Mouse (Mus musculus): ENCODE measurements around the gene Dpy19l3. TPM values are rescaled to one million over a fixed set of nuclear protein-coding genes. Genes with fewer than 3 reads are reported as not detected.

Dpy19l3 gene
- polyA plus RNA-seq, 1 experiment from 2014 or later, result 40.8 TPM

DNA sequence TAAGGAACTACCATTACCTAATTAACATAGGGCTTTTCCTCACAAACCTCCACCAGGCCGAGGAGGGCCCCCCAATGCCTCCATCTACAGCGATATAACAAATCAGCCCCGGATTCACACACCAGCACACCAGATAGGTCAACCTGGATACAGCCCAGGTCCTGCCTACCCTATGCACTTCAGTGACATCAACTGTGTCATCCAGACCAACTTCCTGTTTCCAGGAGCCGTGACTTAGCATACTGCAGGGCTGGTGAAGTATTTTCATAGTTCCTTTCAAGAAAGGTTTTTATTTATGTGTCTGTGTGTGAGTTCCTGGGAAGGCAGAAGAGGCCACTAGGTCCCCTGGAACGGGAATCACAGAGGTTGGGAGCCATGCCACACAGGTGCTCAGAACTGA is 43.9 kb downstream of the Dpy19l3 start:
- Histone ChIP-seq H3K27ac (no peak overlapping the region), H3K4me1 (no peaks in the 10 kb centered on the region), H3K9me3 (replicated peaks) (no peaks in the 10 kb centered on the region), H3K9ac (no peak overlapping the region), H3K27me3 (no peaks in the 10 kb centered on the region), H3K4me2 (replicated peaks) (no peak overlapping the region), H3K4me3 (no peak overlapping the region), H3K36me3 (peaks cover 68% of the 10 kb centered on the region)
- WGBS, result 94% methylated on average over 5 of the region's 5 CpGs
- no peak for ATAC-seq (ENCODE audit: low FRiP score)

DNA sequence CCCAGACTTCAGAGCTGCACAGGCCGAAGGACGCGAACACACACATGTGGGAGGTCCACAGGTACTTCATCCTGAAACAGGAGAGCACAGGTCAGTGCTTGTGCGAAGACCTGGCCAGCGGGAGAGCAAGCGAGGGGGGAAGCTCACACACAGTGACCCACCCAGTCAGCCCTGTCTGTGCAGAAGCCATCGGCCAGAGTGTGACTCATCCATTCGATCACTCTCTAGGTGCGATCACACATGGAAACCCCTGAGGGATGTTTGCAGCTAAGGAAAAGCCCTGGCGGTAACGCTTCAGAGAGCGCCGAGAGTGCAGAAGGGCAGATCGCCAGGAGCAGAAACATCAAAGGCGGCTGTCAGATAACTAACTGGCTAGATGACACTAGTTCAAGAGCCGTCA is 46.2 kb downstream of the Dpy19l3 start:
- H3K4me2 ChIP-seq (replicated peaks), result no peak overlapping the region
- H3K36me3 ChIP-seq, result peaks cover 61% of the 10 kb centered on the region
- no peak overlapping the region for H3K4me3 ChIP-seq
- H3K9ac ChIP-seq, result no peak overlapping the region
- H3K4me1 ChIP-seq, result no peaks in the 10 kb centered on the region
- H3K27me3 ChIP-seq, result no peaks in the 10 kb centered on the region
- ATAC-seq (ENCODE audit: low FRiP score), result no peak
- H3K27ac ChIP-seq, result no peak overlapping the region
- 90% methylated on average over 16 of the region's 16 CpGs for WGBS
- H3K9me3 ChIP-seq (replicated peaks), result no peaks in the 10 kb centered on the region

DNA sequence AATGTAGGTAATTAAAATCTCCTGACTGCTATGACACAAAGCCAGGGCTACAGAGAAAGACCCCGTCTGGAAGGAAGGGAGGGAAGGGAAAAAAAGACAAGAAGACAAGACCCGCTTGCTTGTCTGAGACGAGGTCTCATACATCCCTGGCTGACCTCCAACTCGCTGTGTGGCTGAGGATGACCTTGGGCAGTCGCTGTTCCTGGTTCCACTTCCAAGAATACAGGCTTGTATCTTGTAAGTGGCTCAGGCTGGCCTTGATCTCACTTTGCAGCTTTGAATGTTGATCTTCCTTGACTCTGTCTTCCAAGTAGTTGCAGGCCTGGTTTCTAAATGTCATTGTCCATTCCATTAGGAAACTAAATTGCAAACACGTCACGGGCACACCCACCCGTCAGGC is 55.2 kb downstream of the Dpy19l3 start:
- Histone ChIP-seq H3K4me1 (no peaks in the 10 kb centered on the region), H3K9ac (no peak overlapping the region), H3K4me3 (no peak overlapping the region), H3K27ac (no peak overlapping the region), H3K27me3 (no peaks in the 10 kb centered on the region), H3K36me3 (peaks cover 55% of the 10 kb centered on the region), H3K9me3 (replicated peaks) (no peaks in the 10 kb centered on the region; the same call in 1 of the 2 replicates), H3K4me2 (replicated peaks) (no peak overlapping the region)
- no peak for ATAC-seq (ENCODE audit: low FRiP score)
- 91% methylated on average over 8 of the region's 8 CpGs for WGBS

DNA sequence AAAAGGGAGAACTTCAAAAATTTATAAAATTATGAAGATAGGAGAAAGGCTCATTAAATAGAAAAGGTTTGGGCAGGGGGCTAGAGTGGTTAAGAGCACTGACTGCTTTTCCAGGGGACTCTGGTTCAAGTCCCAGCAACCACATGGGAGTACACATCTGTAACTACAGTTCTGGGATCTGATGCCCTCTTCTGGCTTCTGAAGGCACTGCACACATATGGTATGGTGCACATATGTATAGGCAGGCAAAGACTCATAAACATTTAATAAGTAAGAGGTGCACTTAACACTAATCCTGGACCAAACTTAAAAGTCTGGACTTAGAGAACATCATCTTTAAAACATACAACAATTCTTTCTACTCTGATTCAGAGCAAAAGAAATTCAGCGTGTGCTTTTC is 56.2 kb downstream of the Dpy19l3 start:
- H3K4me1 ChIP-seq, result no peaks in the 10 kb centered on the region
- no peak overlapping the region for H3K27ac ChIP-seq
- 95% methylated on average over 1 of the region's 1 CpGs for WGBS
- peaks cover 46% of the 10 kb centered on the region for H3K36me3 ChIP-seq
- no peak overlapping the region for H3K4me3 ChIP-seq
- H3K9ac ChIP-seq, result no peak overlapping the region
- no peak for ATAC-seq (ENCODE audit: low FRiP score)
- no peaks in the 10 kb centered on the region; the same call in 1 of the 2 replicates for H3K9me3 ChIP-seq (replicated peaks)
- H3K4me2 ChIP-seq (replicated peaks), result no peak overlapping the region
- no peaks in the 10 kb centered on the region for H3K27me3 ChIP-seq

DNA sequence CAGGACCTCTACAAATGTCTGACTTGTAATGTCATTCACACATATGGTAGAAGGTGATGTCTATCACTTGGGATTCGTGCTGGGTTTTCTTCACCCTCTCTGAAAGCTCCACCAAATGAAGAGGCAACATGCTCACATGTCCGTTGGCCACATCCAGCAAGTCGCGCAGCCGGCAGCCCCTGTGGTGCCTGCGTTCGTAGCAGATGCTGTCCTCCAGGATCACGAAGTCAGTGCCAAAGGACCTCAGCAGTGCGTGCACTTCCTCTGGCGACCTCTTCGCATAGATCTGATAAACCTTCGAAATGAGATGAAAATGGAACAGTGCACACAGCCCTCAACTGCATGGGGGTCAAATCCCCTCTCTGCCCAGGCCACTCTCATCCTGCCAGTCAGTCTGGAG is 61.6 kb downstream of the Dpy19l3 start:
- 92% methylated on average over 12 of the region's 12 CpGs for WGBS
- ATAC-seq (ENCODE audit: low FRiP score), result no peak
- H3K36me3 ChIP-seq, result peaks cover 30% of the 10 kb centered on the region
- no peaks in the 10 kb centered on the region for H3K9me3 ChIP-seq (replicated peaks)
- H3K4me1 ChIP-seq, result peaks cover 4% of the 10 kb centered on the region
- no peaks in the 10 kb centered on the region for H3K27me3 ChIP-seq
- no peak overlapping the region for H3K4me2 ChIP-seq (replicated peaks)
- no peak overlapping the region for H3K27ac ChIP-seq
- no peak overlapping the region for H3K9ac ChIP-seq
- H3K4me3 ChIP-seq, result no peak overlapping the region

DNA sequence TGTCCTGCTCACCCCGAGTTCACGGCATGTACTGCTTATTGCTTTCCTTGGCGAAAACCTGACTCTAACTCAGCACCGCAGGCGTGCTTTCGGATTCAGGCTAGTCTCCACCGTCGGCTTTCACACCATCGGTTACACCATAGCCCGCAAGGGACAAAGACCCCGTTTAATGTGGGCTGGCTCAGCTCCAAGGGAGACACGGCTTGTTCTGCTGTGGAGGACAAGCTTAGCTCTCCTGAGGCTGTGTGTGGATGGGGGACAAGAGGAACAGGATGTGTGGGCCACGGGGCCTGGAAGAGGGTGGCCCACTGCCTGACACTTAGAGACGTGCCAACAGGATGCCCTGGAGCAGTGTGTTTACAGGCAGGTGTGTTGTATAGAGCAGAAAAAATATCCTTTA is 62.1 kb downstream of the Dpy19l3 start:
- ATAC-seq (ENCODE audit: low FRiP score), result 0 out of 2 replicates have a peak, but pooled peaks have one; percentile 42
- 79% methylated on average over 14 of the region's 14 CpGs for WGBS

DNA sequence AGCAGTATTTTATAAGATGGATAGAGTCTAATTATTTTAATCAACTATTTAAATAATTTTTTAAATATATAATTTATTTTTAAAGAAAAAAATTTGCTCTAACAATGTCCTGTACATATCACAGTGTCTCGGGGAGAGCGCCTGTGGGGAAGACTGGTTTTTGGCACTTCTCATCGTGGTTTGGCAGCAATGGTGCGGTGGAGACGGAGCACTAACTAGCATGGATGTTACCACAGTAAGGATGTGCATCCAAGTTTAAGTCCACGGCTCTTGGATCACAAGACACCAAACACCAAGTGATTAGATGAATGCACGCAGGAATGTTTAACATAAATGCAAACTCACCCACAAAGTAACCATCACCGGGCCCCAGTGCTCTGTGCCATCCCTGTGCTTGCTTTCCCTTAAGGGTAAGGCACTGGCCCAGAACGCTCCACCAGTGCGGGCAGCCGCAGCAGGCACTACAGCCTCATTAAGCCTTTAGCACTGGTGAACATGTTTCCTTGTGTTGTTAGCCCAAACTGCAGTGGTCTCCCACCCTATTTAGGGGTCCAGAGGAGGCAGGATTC is 65.4 kb downstream of the Dpy19l3 start:
- Histone ChIP-seq H3K4me1 (peaks cover 20% of the 10 kb centered on the region), H3K27me3 (no peaks in the 10 kb centered on the region), H3K9me3 (replicated peaks) (no peaks in the 10 kb centered on the region), H3K4me3 (no peak overlapping the region), H3K36me3 (peaks cover 8% of the 10 kb centered on the region), H3K4me2 (replicated peaks) (no peak overlapping the region), H3K9ac (no peak overlapping the region), H3K27ac (no peak overlapping the region)
- ATAC-seq (ENCODE audit: low FRiP score), result no peak
- WGBS, result 89% methylated on average over 11 of the region's 11 CpGs

More for the DNA sequence above, 62.1 kb downstream of the Dpy19l3 start:
- Histone ChIP-seq H3K4me3 (no peak overlapping the region), H3K9me3 (replicated peaks) (no peaks in the 10 kb centered on the region), H3K36me3 (peaks cover 30% of the 10 kb centered on the region), H3K4me2 (replicated peaks) (no peak overlapping the region), H3K9ac (no peak overlapping the region), H3K27me3 (no peaks in the 10 kb centered on the region), H3K4me1 (peaks cover 9% of the 10 kb centered on the region), H3K27ac (no peak overlapping the region)

DNA sequence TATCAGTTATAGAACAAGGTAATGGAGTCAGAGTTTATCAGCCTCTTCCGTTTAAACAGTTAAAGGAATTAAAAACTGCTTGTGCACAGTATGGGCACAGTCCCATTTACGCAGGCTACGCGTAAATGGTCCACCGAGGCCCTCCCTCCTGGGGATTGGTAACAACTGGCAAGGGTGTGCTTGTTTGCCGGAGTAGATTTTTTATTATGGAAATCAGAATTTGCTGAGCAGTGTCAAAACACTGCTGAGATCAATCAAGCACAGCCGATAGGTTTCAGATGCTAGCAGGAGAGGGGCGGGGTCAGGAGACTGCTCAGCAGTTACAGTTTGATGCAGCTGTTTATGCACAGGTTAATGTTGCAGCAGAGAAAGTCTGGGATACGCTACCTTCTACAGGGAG is 66.0 kb downstream of the Dpy19l3 start:
- WGBS, result 47% methylated on average over 9 of the region's 9 CpGs
- Histone ChIP-seq H3K4me1 (peaks cover 22% of the 10 kb centered on the region), H3K9me3 (replicated peaks) (no peaks in the 10 kb centered on the region), H3K4me3 (no peak overlapping the region), H3K9ac (no peak overlapping the region), H3K27ac (no peak overlapping the region), H3K27me3 (no peaks in the 10 kb centered on the region), H3K4me2 (replicated peaks) (no peak overlapping the region), H3K36me3 (peaks cover 8% of the 10 kb centered on the region)
- ATAC-seq (ENCODE audit: low FRiP score), result no peak

DNA sequence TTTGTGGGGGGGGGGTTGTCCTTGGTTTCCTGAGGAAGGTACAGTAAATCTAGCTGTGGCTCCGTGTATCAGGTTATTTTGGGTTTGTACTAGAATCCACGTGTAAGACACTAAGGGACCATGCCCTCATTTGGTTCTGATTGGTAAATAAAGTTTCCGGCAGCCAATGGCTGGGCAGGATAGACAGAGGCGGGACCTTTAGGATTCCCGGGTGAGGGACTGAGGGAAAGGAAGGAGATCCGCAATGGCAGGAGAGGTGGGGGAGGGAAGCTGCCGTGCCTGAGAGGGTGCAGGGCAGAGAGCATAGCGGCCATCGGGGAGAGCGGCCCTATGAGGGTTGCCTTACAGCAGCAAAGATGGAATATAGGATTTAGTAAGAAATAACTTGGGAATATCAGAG is 67.0 kb downstream of the Dpy19l3 start:
- Histone ChIP-seq H3K4me3 (no peak overlapping the region), H3K36me3 (peaks cover 8% of the 10 kb centered on the region), H3K9me3 (replicated peaks) (no peaks in the 10 kb centered on the region), H3K4me1 (peaks cover 22% of the 10 kb centered on the region), H3K9ac (no peak overlapping the region), H3K4me2 (replicated peaks) (peak overlapping the region; percentile 19), H3K27ac (no peak overlapping the region), H3K27me3 (no peaks in the 10 kb centered on the region)
- ATAC-seq (ENCODE audit: low FRiP score), result no peak
- 30% methylated on average over 10 of the region's 10 CpGs for WGBS

DNA sequence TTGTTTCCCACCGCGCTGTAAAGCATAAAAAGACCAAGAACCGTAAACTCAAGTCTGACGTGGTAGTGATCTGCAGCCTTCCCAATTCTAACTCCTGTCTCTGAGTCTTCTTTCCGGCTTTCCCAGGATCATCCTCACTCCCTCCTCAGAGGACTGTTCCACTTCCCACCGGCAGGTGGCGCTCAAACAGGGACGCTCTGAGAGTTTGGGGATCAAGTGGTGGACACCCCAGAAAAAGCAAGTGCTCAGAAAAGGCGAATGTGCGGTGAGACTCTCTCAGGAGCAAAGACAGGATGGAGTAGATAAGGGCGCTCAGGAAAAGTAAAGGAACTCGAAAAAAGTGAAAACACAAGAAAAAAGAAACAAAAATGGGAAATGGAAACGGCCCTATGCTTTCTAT is 67.5 kb downstream of the Dpy19l3 start:
- Histone ChIP-seq H3K4me1 (peaks cover 22% of the 10 kb centered on the region), H3K36me3 (peaks cover 8% of the 10 kb centered on the region), H3K27ac (no peak overlapping the region), H3K9me3 (replicated peaks) (no peaks in the 10 kb centered on the region), H3K27me3 (no peaks in the 10 kb centered on the region), H3K4me3 (no peak overlapping the region), H3K9ac (no peak overlapping the region), H3K4me2 (replicated peaks) (peak overlapping the region; percentile 19)
- no peak for ATAC-seq (ENCODE audit: low FRiP score)
- 26% methylated on average over 13 of the region's 13 CpGs for WGBS

DNA sequence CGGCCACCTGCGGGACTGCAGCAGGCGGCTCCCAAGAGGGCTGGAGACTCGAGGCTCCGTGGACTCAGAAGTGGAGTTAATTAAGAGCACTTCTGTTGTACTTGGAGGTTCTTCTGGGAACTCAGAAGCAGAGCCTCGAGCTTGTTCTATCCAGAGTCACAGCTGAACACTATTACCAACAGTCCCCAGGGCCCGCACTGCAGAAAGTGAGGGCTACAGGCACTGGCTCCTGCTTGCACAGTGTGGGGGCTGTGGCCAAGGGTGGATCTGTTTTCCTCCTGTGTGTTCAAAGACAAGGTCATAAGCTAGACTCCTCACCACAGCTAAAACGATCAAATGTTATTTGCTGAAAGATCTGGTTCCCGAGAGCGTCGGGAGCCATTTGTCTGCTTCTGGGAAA is 68.0 kb downstream of the Dpy19l3 start:
- 72% methylated on average over 11 of the region's 11 CpGs for WGBS
- Histone ChIP-seq H3K4me3 (no peak overlapping the region), H3K27ac (no peak overlapping the region), H3K9ac (no peak overlapping the region), H3K4me1 (peaks cover 22% of the 10 kb centered on the region), H3K27me3 (no peaks in the 10 kb centered on the region), H3K4me2 (replicated peaks) (no peak overlapping the region), H3K9me3 (replicated peaks) (no peaks in the 10 kb centered on the region), H3K36me3 (peaks cover 8% of the 10 kb centered on the region; the same call in 1 of the 2 replicates)
- ATAC-seq (ENCODE audit: low FRiP score), result no peak

DNA sequence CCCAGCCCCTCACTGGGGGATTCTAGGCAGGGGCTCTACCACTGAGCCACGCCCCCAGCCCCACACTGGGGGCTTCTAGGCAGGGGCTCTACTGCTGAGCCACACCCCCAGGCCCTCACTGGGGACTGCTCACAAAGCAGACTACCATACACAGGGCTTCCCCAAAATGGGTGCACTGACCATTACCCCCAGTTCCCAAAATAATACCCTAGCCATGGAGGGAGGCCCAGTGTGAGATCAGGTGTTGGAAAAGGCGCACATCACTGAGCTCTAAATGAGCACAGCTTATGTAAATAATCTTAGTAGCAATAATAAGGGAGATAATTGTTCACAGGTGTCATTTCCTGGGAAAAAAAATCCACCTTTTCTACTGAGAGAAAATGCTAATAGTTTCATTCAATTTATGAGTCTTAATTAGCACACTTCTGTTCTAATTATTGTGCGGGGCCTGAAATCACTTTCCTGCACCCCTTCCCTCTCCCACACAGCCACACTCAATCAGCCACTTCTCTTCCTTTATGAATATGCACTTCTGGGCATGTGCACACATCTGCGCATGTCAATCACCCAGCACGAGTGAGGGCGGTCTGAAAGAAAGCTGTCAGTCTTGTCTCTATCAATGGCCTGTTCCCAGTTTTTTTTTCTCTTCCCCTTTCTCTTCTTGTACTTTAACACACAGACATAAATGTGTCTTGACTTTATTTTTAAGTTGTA is 70.7 kb downstream of the Dpy19l3 start:
- no peak overlapping the region for H3K27ac ChIP-seq
- H3K4me2 ChIP-seq (replicated peaks), result no peak overlapping the region
- ATAC-seq (ENCODE audit: low FRiP score), result no peak
- H3K36me3 ChIP-seq, result no peaks in the 10 kb centered on the region; the same call in 1 of the 2 replicates
- WGBS, result 78% methylated on average over 6 of the region's 6 CpGs
- no peak overlapping the region for H3K9ac ChIP-seq
- H3K4me3 ChIP-seq, result no peak overlapping the region
- H3K27me3 ChIP-seq, result no peaks in the 10 kb centered on the region
- peaks cover 22% of the 10 kb centered on the region for H3K4me1 ChIP-seq
- no peaks in the 10 kb centered on the region for H3K9me3 ChIP-seq (replicated peaks)

DNA sequence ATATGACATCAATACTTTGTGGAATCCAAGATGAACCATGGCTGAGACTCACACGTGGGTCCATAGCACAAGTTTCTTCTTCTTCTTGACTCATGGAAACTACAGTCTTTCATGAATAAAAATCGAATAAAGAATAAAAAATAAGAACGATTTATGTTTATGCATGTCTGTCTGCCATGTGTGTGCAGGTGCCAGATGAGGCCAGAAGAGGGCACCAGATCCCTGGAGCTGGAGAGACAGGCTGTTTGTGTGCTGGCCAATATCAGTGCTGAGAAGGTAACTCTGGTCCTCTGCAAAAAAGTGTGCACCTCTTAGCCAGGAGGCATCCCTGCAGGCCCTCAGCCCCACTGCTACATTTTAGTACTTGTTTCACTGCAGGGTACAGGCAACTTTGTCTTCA is 72.7 kb downstream of the Dpy19l3 start:
- H3K36me3 ChIP-seq, result no peaks in the 10 kb centered on the region; the same call in 1 of the 2 replicates
- no peaks in the 10 kb centered on the region for H3K27me3 ChIP-seq
- H3K9ac ChIP-seq, result no peak overlapping the region
- no peak overlapping the region for H3K27ac ChIP-seq
- no peak overlapping the region for H3K4me2 ChIP-seq (replicated peaks)
- no peak for ATAC-seq (ENCODE audit: low FRiP score)
- 74% methylated on average over 3 of the region's 3 CpGs for WGBS
- peaks cover 10% of the 10 kb centered on the region for H3K4me1 ChIP-seq
- no peak overlapping the region for H3K4me3 ChIP-seq
- H3K9me3 ChIP-seq (replicated peaks), result no peaks in the 10 kb centered on the region
